Mouse (Mus musculus): Measurements from ENCODE around the gene Qars. TPM values are rescaled to one million over a fixed set of nuclear protein-coding genes. Genes with fewer than 3 reads are reported as not detected.

Qars gene
- polyA plus RNA-seq, 1 experiment from 2014 or later = 62.3 TPM

- Histone ChIP-seq H3K36me3 (ENCODE audit: control insufficient read depth, insufficient read depth, low read length) (peaks cover 43% of the 10 kb centered on the region), H3K4me3 (ENCODE audit: low read length) (no peak overlapping the region), H3K4me1 (ENCODE audit: control insufficient read depth, insufficient read depth, low read depth, low read length) (no peaks in the 10 kb centered on the region), H3K27ac (ENCODE audit: low read depth, low read length) (no peak overlapping the region), H3K9ac (ENCODE audit: low read depth, low read length) (no peak overlapping the region), H3K9me3 (ENCODE audit: control insufficient read depth, low read length) (no peaks in the 10 kb centered on the region), H3K27me3 (replicated peaks; ENCODE audit: control insufficient read depth, insufficient read depth, low read length) (no peaks in the 10 kb centered on the region), H3K4me2 (ENCODE audit: low read length) (no peak overlapping the region)
- no peak for ATAC-seq
- WGBS = 94% methylated on average over 3 of the region's 3 CpGs
These were observed 38.5 kb downstream of the Qars start for GRCm38 (mm10) chr9:108545986-108546385.

- 94% methylated on average over 1 of the region's 1 CpGs for WGBS
- ATAC-seq = no peak
- H3K9ac ChIP-seq (ENCODE audit: low read depth, low read length) = no peak overlapping the region
- no peaks in the 10 kb centered on the region for H3K9me3 ChIP-seq (ENCODE audit: control insufficient read depth, low read length)
- H3K4me3 ChIP-seq (ENCODE audit: low read length) = no peak overlapping the region
- H3K4me1 ChIP-seq (ENCODE audit: control insufficient read depth, insufficient read depth, low read depth, low read length) = no peaks in the 10 kb centered on the region
- no peak overlapping the region for H3K4me2 ChIP-seq (ENCODE audit: low read length)
- H3K27ac ChIP-seq (ENCODE audit: low read depth, low read length) = no peak overlapping the region
- no peaks in the 10 kb centered on the region for H3K27me3 ChIP-seq (replicated peaks; ENCODE audit: control insufficient read depth, insufficient read depth, low read length)
- peaks cover 39% of the 10 kb centered on the region for H3K36me3 ChIP-seq (ENCODE audit: control insufficient read depth, insufficient read depth, low read length)
These were observed 39.4 kb downstream of the Qars start for GRCm38 (mm10) chr9:108546875-108547274.

- peaks cover 13% of the 10 kb centered on the region for H3K4me1 ChIP-seq (ENCODE audit: control insufficient read depth, insufficient read depth, low read depth, low read length)
- H3K4me3 ChIP-seq (ENCODE audit: low read length) = no peak overlapping the region
- peaks cover 41% of the 10 kb centered on the region for H3K36me3 ChIP-seq (ENCODE audit: control insufficient read depth, insufficient read depth, low read length)
- no peak overlapping the region for H3K27ac ChIP-seq (ENCODE audit: low read depth, low read length)
- WGBS = 92% methylated on average over 4 of the region's 4 CpGs
- no peak overlapping the region for H3K9ac ChIP-seq (ENCODE audit: low read depth, low read length)
- H3K4me2 ChIP-seq (ENCODE audit: low read length) = no peak overlapping the region
- H3K9me3 ChIP-seq (ENCODE audit: control insufficient read depth, low read length) = no peaks in the 10 kb centered on the region
- H3K27me3 ChIP-seq (replicated peaks; ENCODE audit: control insufficient read depth, insufficient read depth, low read length) = no peaks in the 10 kb centered on the region
- no peak for ATAC-seq
These were observed 51.7 kb downstream of the Qars start for GRCm38 (mm10) chr9:108559169-108559568.

GRCm38 (mm10) chr9:108560227-108560841, 52.8 kb downstream of the Qars start, which contains the start of gene Impdh2:
Impdh2 (plus strand) TSS chr9:108560286.
- H3K27ac ChIP-seq (ENCODE audit: low read depth, low read length) = peak within 1 kb of the TSS; percentile 75
- under 1% methylated on average over 48 of the region's 53 CpGs for WGBS
- peak within 1 kb of the TSS; percentile 55 for H3K4me3 ChIP-seq (ENCODE audit: low read length)
- peaks cover 13% of the 10 kb centered on the region for H3K4me1 ChIP-seq (ENCODE audit: control insufficient read depth, insufficient read depth, low read depth, low read length)
- H3K9ac ChIP-seq (ENCODE audit: low read depth, low read length) = peak within 1 kb of the TSS; percentile 73
- ATAC-seq = peak; percentile 99
- peak within 1 kb of the TSS; percentile 67 for H3K4me2 ChIP-seq (ENCODE audit: low read length)
- no peaks in the 10 kb centered on the region for H3K27me3 ChIP-seq (replicated peaks; ENCODE audit: control insufficient read depth, insufficient read depth, low read length)
- H3K36me3 ChIP-seq (ENCODE audit: control insufficient read depth, insufficient read depth, low read length) = peaks cover 45% of the 10 kb centered on the region
- no peaks in the 10 kb centered on the region for H3K9me3 ChIP-seq (ENCODE audit: control insufficient read depth, low read length)

- H3K9ac ChIP-seq (ENCODE audit: low read depth, low read length) = no peak overlapping the region
- H3K4me3 ChIP-seq (ENCODE audit: low read length) = no peak overlapping the region
- H3K36me3 ChIP-seq (ENCODE audit: control insufficient read depth, insufficient read depth, low read length) = peaks cover 28% of the 10 kb centered on the region
- peaks cover 29% of the 10 kb centered on the region for H3K4me1 ChIP-seq (ENCODE audit: control insufficient read depth, insufficient read depth, low read depth, low read length)
- WGBS = 93% methylated on average over 8 of the region's 8 CpGs
- no peaks in the 10 kb centered on the region for H3K27me3 ChIP-seq (replicated peaks; ENCODE audit: control insufficient read depth, insufficient read depth, low read length)
- no peak overlapping the region for H3K4me2 ChIP-seq (ENCODE audit: low read length)
- no peak overlapping the region for H3K27ac ChIP-seq (ENCODE audit: low read depth, low read length)
- H3K9me3 ChIP-seq (ENCODE audit: control insufficient read depth, low read length) = no peaks in the 10 kb centered on the region
- no peak for ATAC-seq
These were observed 56.2 kb downstream of the Qars start for GRCm38 (mm10) chr9:108563671-108564070.

GRCm38 (mm10) chr9:108564131-108564530, 56.6 kb downstream of the Qars start:
- WGBS = 88% methylated on average over 7 of the region's 7 CpGs
- no peak overlapping the region for H3K9ac ChIP-seq (ENCODE audit: low read depth, low read length)
- H3K4me2 ChIP-seq (ENCODE audit: low read length) = no peak overlapping the region
- H3K27me3 ChIP-seq (replicated peaks; ENCODE audit: control insufficient read depth, insufficient read depth, low read length) = no peaks in the 10 kb centered on the region
- H3K36me3 ChIP-seq (ENCODE audit: control insufficient read depth, insufficient read depth, low read length) = peaks cover 23% of the 10 kb centered on the region
- H3K4me3 ChIP-seq (ENCODE audit: low read length) = no peak overlapping the region
- H3K27ac ChIP-seq (ENCODE audit: low read depth, low read length) = no peak overlapping the region
- H3K4me1 ChIP-seq (ENCODE audit: control insufficient read depth, insufficient read depth, low read depth, low read length) = peaks cover 29% of the 10 kb centered on the region
- no peaks in the 10 kb centered on the region for H3K9me3 ChIP-seq (ENCODE audit: control insufficient read depth, low read length)
- ATAC-seq = no peak

Other genes starting within 250 kb of the Qars start
- gene Dag1, start 243.7 kb upstream of the Qars start, polyA plus RNA-seq (2015; fragmentation: Nextera tagmentation; extraction: Ambion mirVana) = 75.4 and 90.0 TPM in 2 replicates
- gene Nicn1, start 217.3 kb upstream of the Qars start, polyA plus RNA-seq (2015; fragmentation: Nextera tagmentation; extraction: Ambion mirVana) = 142 and 145 TPM in 2 replicates
- 23.3 and 26.3 TPM in 2 replicates for gene Amt, start 210.9 kb upstream of the Qars start, polyA plus RNA-seq (2015; fragmentation: Nextera tagmentation; extraction: Ambion mirVana)
- 278 TPM in 2 replicates for gene Rhoa, start 201.6 kb upstream of the Qars start, polyA plus RNA-seq (2015; fragmentation: Nextera tagmentation; extraction: Ambion mirVana)
- gene Tcta, start 201.5 kb upstream of the Qars start, polyA plus RNA-seq (2015; fragmentation: Nextera tagmentation; extraction: Ambion mirVana) = 51.6 and 57.2 TPM in 2 replicates
- gene Gpx1, start 168.8 kb upstream of the Qars start, polyA plus RNA-seq (2015; fragmentation: Nextera tagmentation; extraction: Ambion mirVana) = 451 and 453 TPM in 2 replicates
- 116 and 127 TPM in 2 replicates for gene Usp4, start 159.9 kb upstream of the Qars start, polyA plus RNA-seq (2015; fragmentation: Nextera tagmentation; extraction: Ambion mirVana)
- gene 1700102P08Rik, start 114.9 kb upstream of the Qars start, polyA plus RNA-seq (2015; fragmentation: Nextera tagmentation; extraction: Ambion mirVana) = 1.5 and 2.7 TPM in 2 replicates
- 1.6 and 1.7 TPM in 2 replicates for gene Ccdc36, start 79.2 kb upstream of the Qars start, polyA plus RNA-seq (2015; fragmentation: Nextera tagmentation; extraction: Ambion mirVana)
- not detected in 2 replicates for gene BC048562, start 71.2 kb upstream of the Qars start, polyA plus RNA-seq (2015; fragmentation: Nextera tagmentation; extraction: Ambion mirVana)
- gene Ccdc71, start 47.2 kb upstream of the Qars start, polyA plus RNA-seq (2015; fragmentation: Nextera tagmentation; extraction: Ambion mirVana) = 57.6 and 68.3 TPM in 2 replicates
- 54.8 and 68.6 TPM in 2 replicates for gene Klhdc8b, start 46.1 kb upstream of the Qars start, polyA plus RNA-seq (2015; fragmentation: Nextera tagmentation; extraction: Ambion mirVana)
- gene Lamb2, start 28.0 kb upstream of the Qars start, polyA plus RNA-seq (2015; fragmentation: Nextera tagmentation; extraction: Ambion mirVana) = 17.1 and 26.5 TPM in 2 replicates
- gene Usp19, start 17.1 kb upstream of the Qars start, polyA plus RNA-seq (2015; fragmentation: Nextera tagmentation; extraction: Ambion mirVana) = 56.3 and 71.4 TPM in 2 replicates
- 106 and 126 TPM in 2 replicates for gene Qrich1, start 9.1 kb downstream of the Qars start, polyA plus RNA-seq (2015; fragmentation: Nextera tagmentation; extraction: Ambion mirVana)
- gene Impdh2, start 52.6 kb downstream of the Qars start, polyA plus RNA-seq (2015; fragmentation: Nextera tagmentation; extraction: Ambion mirVana) = 101 and 110 TPM in 2 replicates
- gene Ndufaf3, start 59.7 kb downstream of the Qars start, polyA plus RNA-seq (2015; fragmentation: Nextera tagmentation; extraction: Ambion mirVana) = 71.8 and 78.2 TPM in 2 replicates
- 328 and 331 TPM in 2 replicates for gene Dalrd3, start 62.2 kb downstream of the Qars start, polyA plus RNA-seq (2015; fragmentation: Nextera tagmentation; extraction: Ambion mirVana)
- 326 and 352 TPM in 2 replicates for gene Wdr6, start 71.0 kb downstream of the Qars start, polyA plus RNA-seq (2015; fragmentation: Nextera tagmentation; extraction: Ambion mirVana)
- gene P4htm, start 90.0 kb downstream of the Qars start, polyA plus RNA-seq (2015; fragmentation: Nextera tagmentation; extraction: Ambion mirVana) = 40.1 and 40.2 TPM in 2 replicates
- 44.6 and 48.0 TPM in 2 replicates for gene Arih2, start 141.7 kb downstream of the Qars start, polyA plus RNA-seq (2015; fragmentation: Nextera tagmentation; extraction: Ambion mirVana)
- gene Slc25a20, start 154.4 kb downstream of the Qars start, polyA plus RNA-seq (2015; fragmentation: Nextera tagmentation; extraction: Ambion mirVana) = 48.7 and 51.3 TPM in 2 replicates
- gene Prkar2a, start 181.6 kb downstream of the Qars start, polyA plus RNA-seq (2015; fragmentation: Nextera tagmentation; extraction: Ambion mirVana) = 36.8 and 52.8 TPM in 2 replicates

All from hindbrain, embryonic 16.5 days (tissue).